Mouse (Mus musculus) bone marrow, adult 2 months (tissue): Measurements from ENCODE around the gene Myl4.
"Not testable (repeated sequence)": the region's sequence is repeated elsewhere in the genome, so short reads cannot be mapped to it uniquely, and the experiment has no call there.

Source experiments
- CTCF ChIP-seq: fragments of 200-500 bp; IDR thresholded peaks from 2 replicates; pipeline ENCODE4 v1.5.1; 2011; ENCODE audit warnings: low read length, control low read depth; ENCODE audit not compliant: control insufficient read depth, insufficient read depth
- POLR2A ChIP-seq: fragments of 200-500 bp; IDR thresholded peaks from 2 replicates; pipeline ENCODE4 v1.6.1; 2011; ENCODE audit warnings: low read depth, mild to moderate bottlenecking, control low read depth, low read length, borderline replicate concordance; ENCODE audit not compliant: control insufficient read depth

GRCm38 (mm10) chr11:104571373-104571772, 20.9 kb downstream of the Myl4 start:
- TF ChIP-seq CTCF, POLR2A: not testable (repeated sequence)
